Mouse (Mus musculus): ENCODE data around the gene Tfap2c. TPM values are rescaled to one million over a fixed set of nuclear protein-coding genes. Genes with fewer than 3 reads are reported as not detected.

Tfap2c gene
- 1 to 10 TPM in 1 of 2 experiments, under 1 TPM in 1; 0.79 to 1.1 TPM for total RNA-seq (2021)
- long read RNA-seq, experiment 1, partial matches to known transcripts: 0 of 2 reads
- long read RNA-seq, experiment 1, other reads (novel, unspliced or antisense): 0 of 2 reads
- long read RNA-seq, experiment 2: 0 reads

- DNase-seq (ENCODE audit: low spot score in 2 of 2): no peak
These were observed at the start of gene Tfap2c for GRCm38 (mm10) chr2:172549371-172550155. TSS of gene Tfap2c (plus strand) at chr2:172549593.

DNA sequence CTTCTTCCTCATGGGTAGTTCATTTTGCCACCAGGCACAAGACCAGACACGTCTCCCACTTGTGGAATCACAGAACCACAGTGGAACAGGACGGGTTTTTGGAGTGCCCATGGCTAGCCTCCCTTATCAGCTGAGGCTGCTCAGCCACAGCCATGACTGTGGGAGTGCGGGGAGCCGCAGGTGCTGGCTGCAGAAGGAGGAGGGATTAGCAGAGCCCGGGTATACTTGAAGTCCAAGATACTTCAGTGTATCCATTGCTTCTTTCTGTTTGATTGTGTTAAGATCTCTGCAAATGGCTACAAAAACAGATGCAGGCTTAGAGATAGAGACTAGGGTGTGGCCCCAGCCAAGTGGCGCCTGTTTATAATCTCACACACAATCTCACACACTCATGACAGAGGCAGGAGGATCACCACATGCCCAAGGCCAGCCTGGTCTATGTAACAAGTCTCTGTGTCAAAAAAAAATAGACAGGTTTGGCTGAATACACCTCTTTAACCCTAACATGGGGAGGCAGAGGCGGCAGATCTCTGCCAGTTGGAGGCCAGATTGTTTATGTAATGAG, 48.6 kb upstream of the Tfap2c start:
- no peak for DNase-seq (ENCODE audit: low spot score in 2 of 2)

- no peak for DNase-seq (ENCODE audit: low spot score in 2 of 2)
These were observed 48.1 kb upstream of the Tfap2c start for GRCm38 (mm10) chr2:172501341-172501740.

DNA sequence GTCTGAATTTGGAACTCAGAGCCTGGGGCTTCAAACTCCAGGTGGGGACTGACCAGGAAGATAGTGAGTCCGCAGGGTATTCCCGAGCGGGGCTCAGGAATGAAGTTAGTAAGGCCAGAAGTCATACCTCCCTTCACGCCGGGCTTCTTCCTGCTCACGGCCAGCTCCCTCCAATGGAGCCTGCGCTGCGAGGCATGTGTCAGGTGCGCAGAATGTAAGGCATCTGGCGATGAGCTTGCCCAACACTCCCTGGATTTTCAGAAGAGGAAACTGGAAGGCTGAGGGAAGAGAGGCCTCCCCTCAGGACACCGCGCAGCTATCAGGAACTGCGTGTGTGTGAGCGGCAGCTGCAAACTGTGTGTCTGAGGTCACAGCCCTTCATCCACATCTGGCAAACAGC, 47.2 kb upstream of the Tfap2c start:
- no peak for DNase-seq (ENCODE audit: low spot score in 2 of 2)

DNA sequence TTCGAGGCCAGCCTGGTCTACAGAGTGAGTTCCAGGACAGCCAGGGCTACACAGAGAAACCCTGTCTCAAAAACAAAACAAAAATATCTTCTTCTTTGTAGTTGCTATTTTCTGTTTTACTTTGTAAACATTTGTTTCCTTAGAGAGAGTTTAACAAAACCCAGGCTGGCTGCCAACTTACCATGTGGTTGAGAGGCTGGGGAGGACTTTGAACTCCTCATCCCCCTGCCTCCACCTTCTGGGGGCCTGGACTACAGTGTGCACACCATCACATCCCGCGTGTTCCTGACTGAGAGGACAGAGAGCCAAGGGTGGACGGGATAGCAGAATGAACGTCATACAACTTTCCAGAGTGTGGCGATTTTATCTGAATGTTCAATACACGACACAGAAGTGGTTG, 43.3 kb upstream of the Tfap2c start:
- no peak for DNase-seq (ENCODE audit: low spot score in 2 of 2)

GRCm38 (mm10) chr2:172510056-172510712, 39.2 kb upstream of the Tfap2c start:
- no peak for DNase-seq (ENCODE audit: low spot score in 2 of 2)

- no peak for DNase-seq (ENCODE audit: low spot score in 2 of 2)
These were observed 38.5 kb upstream of the Tfap2c start for GRCm38 (mm10) chr2:172510899-172511298.

DNA sequence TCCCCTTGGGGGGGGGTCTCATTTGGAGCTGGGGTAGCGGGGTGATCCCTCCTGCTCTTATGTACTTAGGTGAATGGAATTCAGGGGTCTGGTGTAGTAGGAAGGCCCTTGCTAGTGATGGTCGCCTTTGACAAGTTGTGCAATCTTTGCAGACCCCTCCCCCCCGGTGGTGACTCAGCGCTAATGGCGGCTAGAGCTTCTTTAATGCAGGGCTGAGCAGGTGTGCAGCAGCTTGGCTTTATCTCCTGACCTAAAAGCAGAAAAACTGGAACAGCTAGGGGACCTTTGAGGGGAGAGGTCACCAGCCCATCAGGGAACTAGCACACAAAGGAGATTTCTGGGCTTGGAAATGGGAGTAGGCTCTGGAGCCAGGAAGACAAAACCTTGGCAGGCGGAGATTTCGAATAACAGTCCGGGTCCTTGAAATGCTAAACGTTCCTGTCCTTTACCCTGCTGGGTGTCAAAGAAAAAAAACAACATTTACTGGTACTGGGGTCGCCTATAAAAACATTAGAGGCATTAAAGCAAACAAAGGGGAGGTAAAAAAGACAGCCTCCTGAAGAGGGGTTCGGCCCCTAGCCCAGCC, 32.9 kb upstream of the Tfap2c start:
- DNase-seq (ENCODE audit: low spot score in 2 of 2): no peak

DNA sequence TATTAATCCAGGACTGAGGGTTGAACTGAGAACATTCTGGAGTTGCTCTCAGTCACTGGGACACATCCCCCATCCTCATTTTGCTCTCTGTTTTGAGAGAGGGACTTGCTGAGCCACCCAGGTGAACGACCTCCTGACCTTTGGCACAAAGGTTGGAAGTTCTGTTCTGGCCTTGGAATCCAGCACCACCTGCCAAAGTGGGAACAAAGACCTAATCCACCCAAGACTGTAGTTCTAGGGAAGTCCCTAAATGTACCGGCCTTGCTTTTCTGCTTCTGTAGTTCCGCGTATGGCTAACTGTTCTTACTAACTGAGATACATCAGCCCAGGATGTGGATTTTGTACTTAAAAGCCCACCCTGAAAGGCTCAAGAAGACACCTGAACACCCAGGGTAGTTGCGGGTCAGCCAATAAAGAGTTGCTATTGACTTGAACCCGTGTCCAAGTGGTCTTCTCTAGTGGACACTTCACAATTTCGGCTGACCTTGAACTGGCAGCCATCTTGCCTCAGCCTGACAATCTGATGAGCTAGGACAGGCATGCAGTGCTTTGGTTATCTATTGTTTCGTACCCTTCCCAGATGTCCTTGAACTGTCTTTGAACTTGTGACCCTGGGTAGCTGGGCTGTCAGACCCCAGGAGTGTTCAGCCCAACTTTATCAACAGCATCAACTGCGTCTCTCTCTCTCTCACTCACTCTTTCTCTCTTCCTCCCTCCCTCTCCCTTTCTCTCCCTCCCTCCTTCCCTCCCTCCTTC, 28.6 kb upstream of the Tfap2c start:
- no peak for DNase-seq (ENCODE audit: low spot score in 2 of 2)

DNA sequence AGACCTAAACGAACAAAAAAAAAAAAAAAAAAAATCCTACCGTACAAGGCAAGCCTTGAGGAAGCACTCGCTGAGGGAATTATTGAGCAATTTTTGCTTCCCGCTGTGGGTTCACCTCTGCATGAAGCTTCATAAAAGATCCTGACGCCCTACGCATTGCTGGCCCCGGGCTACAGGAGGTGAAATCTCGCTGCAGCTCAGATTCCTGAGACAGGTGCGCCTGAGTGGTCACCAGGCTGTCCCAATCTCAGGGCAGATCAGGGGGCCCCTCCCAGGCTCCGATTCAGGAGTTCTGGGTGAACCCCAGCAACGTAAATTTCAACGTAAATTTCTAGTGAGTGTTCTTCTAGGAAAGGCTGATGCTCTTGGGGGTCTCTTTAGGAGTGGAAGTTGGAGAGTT, 26.9 kb upstream of the Tfap2c start:
- no peak for DNase-seq (ENCODE audit: low spot score in 2 of 2)

GRCm38 (mm10) chr2:172527175-172527574, 22.2 kb upstream of the Tfap2c start:
- no peak for DNase-seq (ENCODE audit: low spot score in 2 of 2)

- no peak for DNase-seq (ENCODE audit: low spot score in 2 of 2)
These were observed 5.4 kb upstream of the Tfap2c start for GRCm38 (mm10) chr2:172543987-172544386.

- no peak for DNase-seq (ENCODE audit: low spot score in 2 of 2)
These were observed 4.7 kb upstream of the Tfap2c start for GRCm38 (mm10) chr2:172544601-172545127.

DNA sequence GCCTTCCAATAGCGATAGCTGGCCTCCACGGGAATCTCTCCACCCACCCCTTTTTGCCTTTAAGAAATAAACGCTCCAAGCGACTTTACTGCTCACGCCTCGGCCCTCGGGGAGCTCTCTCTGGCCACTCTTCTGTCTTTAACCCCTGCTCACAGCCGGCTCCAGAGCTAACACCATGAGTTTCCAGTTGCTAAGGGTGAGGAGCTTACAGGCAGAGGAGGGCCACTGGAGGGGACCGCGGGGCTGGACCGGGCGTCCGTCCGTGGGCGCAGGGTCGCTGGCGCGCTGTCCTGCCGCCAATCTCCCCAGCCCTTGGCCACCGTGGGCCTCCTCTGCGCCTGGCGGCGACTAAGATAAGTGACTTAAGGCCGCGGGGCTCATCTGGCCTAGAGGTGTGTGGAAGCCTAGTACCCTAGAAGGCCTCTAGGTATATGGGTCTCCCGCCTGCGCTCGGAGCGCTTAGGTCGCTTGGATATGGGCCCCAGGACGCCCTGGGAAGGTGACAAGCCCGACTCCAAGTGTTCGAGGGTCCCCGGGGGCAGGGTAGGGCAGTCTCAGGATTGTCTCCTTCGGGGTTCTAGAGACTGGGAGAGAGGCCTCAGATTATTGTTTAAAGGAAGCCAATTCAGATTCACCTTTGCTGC, 3.7 kb upstream of the Tfap2c start:
- DNase-seq (ENCODE audit: low spot score in 2 of 2): no peak

- DNase-seq (ENCODE audit: low spot score in 2 of 2): no peak
These were observed 2.8 kb upstream of the Tfap2c start for GRCm38 (mm10) chr2:172546551-172546950.

DNA sequence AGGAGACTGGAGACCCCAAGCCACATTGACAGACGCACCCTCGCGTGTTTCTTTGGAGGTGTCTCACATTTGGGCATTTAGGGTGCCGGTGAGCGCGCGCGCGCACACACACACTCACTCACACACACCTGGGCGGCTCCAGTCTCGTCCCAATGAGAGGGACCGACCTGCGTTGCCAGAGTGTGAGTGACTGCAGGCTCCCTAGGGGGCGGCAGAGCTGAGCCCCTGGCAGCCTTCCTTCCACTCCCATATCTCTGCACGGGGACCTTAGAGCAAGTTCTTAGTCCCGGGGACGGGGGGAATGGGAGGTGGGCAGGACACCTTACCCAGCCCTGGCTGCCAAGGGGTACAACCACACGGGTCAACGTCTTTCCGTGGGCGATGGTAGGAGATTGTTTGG, 2.3 kb upstream of the Tfap2c start:
- DNase-seq (ENCODE audit: low spot score in 2 of 2): no peak

DNA sequence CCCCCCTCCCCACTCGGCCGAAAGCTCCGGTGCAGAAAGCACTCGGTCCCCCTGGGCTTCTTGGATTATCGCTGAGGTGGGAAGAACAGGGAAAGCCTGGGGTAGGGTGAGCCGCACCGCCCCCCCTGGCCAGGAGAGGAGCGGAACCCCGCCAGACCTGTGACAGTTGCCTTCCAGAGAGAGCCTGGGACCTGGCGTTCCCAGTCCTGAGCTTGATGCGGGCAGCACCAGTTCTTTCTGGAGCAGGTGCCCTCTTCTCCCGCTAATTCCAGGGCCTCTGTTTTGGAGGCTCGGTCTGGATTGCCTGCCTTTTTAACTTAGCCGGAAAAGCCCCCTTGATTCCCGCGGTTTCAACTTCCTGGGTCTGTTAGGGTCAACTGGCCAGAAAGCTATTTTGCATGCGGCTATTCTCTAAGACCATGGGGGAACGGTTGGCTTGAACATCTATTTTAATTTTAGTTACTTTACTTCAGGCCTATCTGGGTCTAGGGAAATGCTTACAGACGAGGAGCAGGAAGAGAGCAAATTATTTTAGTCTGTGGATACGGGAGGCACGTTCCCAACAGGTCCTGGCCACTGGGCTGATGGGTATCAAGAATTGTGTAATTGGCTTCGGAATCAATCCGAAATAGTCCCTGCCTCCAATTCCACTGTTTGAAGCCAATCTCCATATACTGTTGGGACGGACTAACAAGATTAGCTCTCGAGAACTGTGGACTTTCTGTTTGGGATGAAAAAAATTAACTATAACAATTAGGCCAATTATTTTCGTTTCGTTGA, 1.4 kb upstream of the Tfap2c start:
- DNase-seq (ENCODE audit: low spot score in 2 of 2): no peak

- DNase-seq (ENCODE audit: low spot score in 2 of 2): no peak
These were observed 629 bp upstream of the Tfap2c start for GRCm38 (mm10) chr2:172548672-172549255.

All from layer of hippocampus, postnatal 14 days (tissue).